9 mouse cellular contexts compared by ENCODE assay signal in the genomic region with DNA sequence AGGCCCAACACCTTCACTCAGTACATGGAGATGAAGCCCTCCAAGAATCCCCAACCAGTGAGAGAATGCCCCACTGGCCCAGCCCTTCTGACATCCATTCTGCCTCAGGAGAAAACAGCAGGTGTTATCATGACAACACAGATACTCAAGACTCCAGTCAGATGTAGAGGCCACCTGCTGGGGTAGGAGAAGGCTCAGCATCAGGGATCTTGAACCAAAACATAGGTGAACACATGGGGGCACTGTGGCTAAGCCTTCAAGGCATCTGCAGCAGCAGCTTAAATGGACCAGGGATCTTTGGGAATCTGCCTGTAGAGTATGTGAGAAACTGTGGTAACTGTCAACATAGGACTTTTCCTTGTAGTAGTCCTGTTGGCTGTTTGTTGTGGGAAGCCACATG. TPM values are rescaled to one million over a fixed set of nuclear protein-coding genes. Genes with fewer than 3 reads are reported as not detected.
DNase-seq lines count a peak whose midpoint lies in the region; ATAC-seq and TF ChIP-seq lines count a peak whose summit lies in the region.
"Had no signal": no experiment of that assay in that cellular context is flagged by ENCODE, and none has a peak within 500 bp of the region (broad histone marks: within the 10 kb centered on the region; RNA-seq: fewer than 3 reads in every experiment).

No protein-coding gene starts in this region.

- no peaks in the 10 kb centered on the region for H3K27me3 ChIP-seq in cerebellum, adult 2 months (ENCODE audit: control insufficient read depth, insufficient read depth, low read length)

- no peak for TF ChIP-seq CTCF in cerebellum, adult 2 months (IDR thresholded peaks at IDR 0.05; ENCODE audit: borderline replicate concordance, insufficient read depth, low read depth, low read length)
- TF ChIP-seq CTCF in lung, adult 2 months (IDR thresholded peaks at IDR 0.05; ENCODE audit: insufficient read depth, low read length), result peak; percentile 38; the same call in 1 of the 2 replicates

- H3K4me1 ChIP-seq in cerebellum, adult 2 months (ENCODE audit: control insufficient read depth, insufficient read depth, low read length), result no peaks in the 10 kb centered on the region; the same call in 1 of the 2 replicates
- no peaks in the 10 kb centered on the region for H3K4me1 ChIP-seq in lung, adult 2 months (ENCODE audit: control insufficient read depth, insufficient read depth, low read length)

- H3K4me3 ChIP-seq in cerebellum, adult 2 months (replicated peaks; ENCODE audit: insufficient read depth, low read depth, low read length), result no peak overlapping the region
- H3K4me3 ChIP-seq in lung, adult 2 months (replicated peaks; ENCODE audit: extremely low read depth, low read depth, low read length), result no peak overlapping the region
- H3K4me3 ChIP-seq: erythroblast, embryonic 14.5 days had no signal

- H3K27ac ChIP-seq in cerebellum, adult 2 months (ENCODE audit: insufficient read depth, low read length), result no peak overlapping the region

- DNase-seq in cerebellum, postnatal 10 days, result peak; percentile 24 to 39
- DNase-seq in cerebellum, adult 2 months, result no peak
- DNase-seq in lung, adult 2 months, result no peak
- DNase-seq in lung, postnatal 25 days (ENCODE audit: low spot score), result no peak
- peak; percentile 3 for DNase-seq in embryo, embryonic 11 days
- DNase-seq in ovary, postnatal 14 days (ENCODE audit: low spot score), result no peak
- no peak for DNase-seq in cerebellum, adult 11 months

- no peak for TF ChIP-seq POLR2A in cerebellum, adult 2 months (IDR thresholded peaks at IDR 0.05; ENCODE audit: borderline replicate concordance, insufficient read depth, low read length)
- no peak for TF ChIP-seq POLR2A in lung, adult 2 months (IDR thresholded peaks at IDR 0.05; ENCODE audit: borderline replicate concordance, extremely low read depth, low read depth, low read length)

- peak; percentile 73; the same call in 1 of the 2 replicates for ATAC-seq in megakaryocyte-erythroid progenitor cell, adult 5-6 weeks (replicated peaks; ENCODE audit: low FRiP score, low TSS enrichment, poor library complexity, severe bottlenecking)

RNA-seq across cellular contexts. Expression of a gene that starts 11.3 kb away (rescaled TPM):
- 27.5 and 28.9 TPM in 2 replicates for polyA plus RNA-seq in cerebellum, adult 2 months (2012; rRNA removed)
- 32.7 and 37.6 TPM in 2 replicates for polyA plus RNA-seq in lung, adult 2 months (2012; rRNA removed)
- 32.9 and 33.2 TPM in 2 replicates for total RNA-seq in megakaryocyte-erythroid progenitor cell, adult 5-6 weeks (2014; fragmentation: Nextera tagmentation)
- 17.6 and 20.4 TPM in 2 replicates for total RNA-seq in megakaryocyte-erythroid progenitor cell, adult 5-6 weeks (2017)

RNA-seq across cellular contexts. Expression of a gene that starts 11.5 kb away (rescaled TPM):
- polyA plus RNA-seq in cerebellum, adult 2 months (2012; rRNA removed), result 15.4 and 17.6 TPM in 2 replicates
- polyA plus RNA-seq in lung, adult 2 months (2012; rRNA removed), result 6.4 and 9.8 TPM in 2 replicates
- total RNA-seq in megakaryocyte-erythroid progenitor cell, adult 5-6 weeks (2014; fragmentation: Nextera tagmentation), result 22.9 and 30.6 TPM in 2 replicates
- 44.1 and 47.5 TPM in 2 replicates for total RNA-seq in megakaryocyte-erythroid progenitor cell, adult 5-6 weeks (2017)

Comparison
In these comparisons a context has a peak if more than half of its experiments do, and no peak if none do; other contexts are left out.
1. DNase-seq: peak in cerebellum, postnatal 10 days (2 of 2) and embryo, embryonic 11 days (single experiment); none in cerebellum, adult 2 months (0 of 2), lung, adult 2 months (single experiment), lung, postnatal 25 days (single experiment), ovary, postnatal 14 days (single experiment) and cerebellum, adult 11 months (single experiment).